Mouse (Mus musculus) frontal cortex, postnatal 36 days (tissue): ENCODE results near the gene Gpr62.
"Not testable (repeated sequence)": the region's sequence is repeated elsewhere in the genome, so short reads cannot be mapped to it uniquely, and the experiment has no call there.

Source experiments
- DNase-seq, 2 experiments: peaks; one replicate each; pipeline ENCODE4 v3.0.0; 2022; ENCODE audit warnings: low spot score in 2 of 2

The Gpr62 gene

DNA sequence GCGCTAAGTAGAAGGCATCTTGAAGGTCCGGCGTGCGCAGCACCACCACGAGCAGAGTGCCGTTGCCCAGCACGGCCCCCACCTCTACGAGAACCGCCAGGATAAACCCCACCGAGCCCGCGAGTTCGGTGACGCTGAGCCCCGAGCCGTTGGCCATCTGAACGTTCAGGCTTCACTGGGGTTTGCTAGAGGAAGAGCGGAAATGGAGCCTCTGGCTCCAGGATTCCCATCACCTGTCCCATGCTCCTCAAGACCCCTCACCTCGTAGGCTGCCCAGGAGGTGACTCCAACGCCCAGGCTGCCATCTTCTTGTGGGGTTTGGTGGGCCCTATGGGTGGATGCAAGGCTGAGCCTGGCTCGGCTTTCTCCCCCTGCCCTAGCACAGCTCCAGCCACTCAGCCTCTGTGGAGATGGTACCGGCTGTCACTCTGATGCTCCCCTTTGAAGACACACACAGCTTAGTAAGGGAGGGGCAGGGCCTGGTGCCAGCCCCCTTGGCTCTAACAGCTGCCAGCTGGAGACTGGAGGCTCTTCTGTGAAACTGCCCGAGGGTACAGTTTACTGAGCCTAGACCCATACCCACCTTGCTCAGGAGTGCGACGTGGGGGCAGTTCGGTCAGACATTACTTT, at the start of gene Gpr62:
TSS of gene Gpr62 (minus strand) at position 368 of the 630 bp plus-strand sequence.
- DNase-seq, result peak; percentile 57 to 58

DNA sequence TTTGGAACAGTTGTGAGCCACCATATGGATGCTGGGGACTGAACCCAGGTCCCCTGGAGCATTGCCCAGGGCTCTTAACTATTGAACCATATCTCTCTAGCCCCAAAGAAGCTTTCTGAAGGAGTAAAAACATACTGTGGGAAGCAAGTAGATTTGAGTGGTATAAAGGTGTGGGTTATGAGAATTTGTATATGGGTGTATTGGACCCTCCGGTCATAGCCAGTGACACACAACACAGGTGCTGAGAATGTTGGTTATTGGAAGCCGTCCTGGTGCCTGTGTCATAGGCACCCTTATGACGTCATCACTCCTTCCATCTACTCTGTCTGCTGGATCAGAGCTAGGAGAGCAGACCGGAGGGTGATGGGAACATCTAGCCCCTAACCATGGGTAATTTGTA, 48.5 kb upstream of the Gpr62 start, which contains the start of gene Iqcf5:
TSS of gene Iqcf5 (plus strand) at position 301 of the 400 bp plus-strand sequence.
- no peak for DNase-seq

DNA sequence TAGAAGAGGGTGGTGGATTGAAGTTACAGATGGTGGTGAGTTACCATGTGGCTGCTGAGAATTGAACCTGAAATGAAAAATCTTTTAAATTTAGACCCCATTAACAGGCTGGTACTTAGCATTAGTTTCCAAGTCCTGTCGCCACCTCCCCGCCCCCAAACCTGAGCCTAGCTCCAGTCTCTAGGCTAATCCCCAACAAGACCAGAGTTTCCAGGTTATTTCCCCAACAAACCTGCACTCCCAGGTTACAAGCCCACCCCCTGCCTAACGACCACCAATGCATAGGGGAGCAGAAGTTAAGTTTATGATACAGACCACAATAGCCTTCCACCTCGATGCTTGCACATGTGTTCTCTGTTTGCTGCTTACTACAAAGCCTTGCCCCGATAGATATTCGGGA, 47.8 kb upstream of the Gpr62 start:
- no peak for DNase-seq

DNA sequence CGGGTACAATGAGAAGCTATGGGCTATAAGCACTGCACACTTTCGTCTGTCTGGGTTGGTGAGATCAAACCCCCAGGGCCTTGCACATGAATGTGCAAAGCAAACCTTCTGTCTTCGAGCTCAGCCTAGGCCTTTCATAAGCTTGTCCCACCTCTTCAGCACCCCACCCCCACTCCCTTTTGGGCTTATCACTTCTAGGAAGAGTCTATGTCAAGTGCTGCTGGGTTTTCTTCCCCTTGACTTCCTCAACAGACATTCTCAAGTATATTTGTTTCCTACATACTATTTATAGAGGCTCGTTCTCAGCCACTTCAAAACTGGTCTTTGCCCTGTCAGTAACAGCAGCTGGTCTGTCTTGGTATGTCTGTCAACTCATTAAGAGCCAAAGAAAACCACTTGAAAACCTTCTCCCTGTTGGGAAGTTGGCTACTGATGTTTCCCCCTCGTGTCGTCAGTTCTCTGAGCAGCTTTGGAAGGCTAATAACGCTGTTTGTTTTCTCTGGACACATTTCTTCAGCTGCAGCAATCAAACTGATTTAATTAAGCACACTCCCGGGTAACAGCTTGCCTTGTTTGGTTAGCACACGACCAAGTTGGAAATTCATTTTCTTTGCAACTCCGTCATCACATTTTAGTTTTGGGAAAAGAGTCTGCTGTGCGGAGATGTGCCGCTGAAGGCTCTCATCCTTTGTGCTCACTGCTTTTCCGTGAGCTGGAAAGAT, 47.2 kb upstream of the Gpr62 start:
- no peak for DNase-seq

DNA sequence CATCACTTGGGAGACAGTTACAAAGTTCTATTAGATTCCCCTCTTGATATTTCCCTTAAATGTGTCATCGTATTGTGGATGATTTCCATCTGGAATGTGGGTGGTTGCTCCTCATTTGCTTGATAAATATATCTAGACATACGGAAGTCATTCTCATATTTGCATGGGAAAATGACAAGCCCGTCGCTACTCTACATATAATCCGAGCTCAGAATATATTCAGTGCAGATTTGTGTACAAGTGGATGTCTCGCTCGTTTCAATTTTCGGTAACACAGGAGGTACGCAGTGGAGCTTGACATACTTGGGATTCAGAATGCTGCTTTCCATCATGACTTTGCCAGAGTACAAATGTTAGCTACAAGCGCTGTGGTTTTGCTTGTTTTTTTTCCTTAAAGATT, 43.6 kb upstream of the Gpr62 start:
- DNase-seq, result peak; percentile 8 to 24

DNA sequence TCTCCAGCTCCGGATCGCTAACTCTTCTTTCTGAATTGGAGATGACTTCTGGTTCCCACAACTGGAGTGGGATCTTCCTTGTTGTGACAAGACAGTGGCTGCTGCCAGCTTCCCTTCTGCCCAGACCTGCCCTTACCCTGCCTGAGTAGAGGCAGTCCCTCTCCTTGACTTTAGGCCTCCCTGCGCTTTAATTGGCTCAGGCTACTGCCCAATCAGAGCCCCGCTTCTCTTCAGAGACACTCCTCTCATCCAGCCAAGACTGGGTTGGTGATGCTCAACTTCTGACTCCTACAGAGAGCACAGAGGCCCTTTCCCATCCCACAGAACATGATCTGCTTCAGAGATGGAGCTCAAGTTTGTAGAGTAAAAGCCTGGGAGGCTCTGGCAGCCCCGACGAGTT, 38.5 kb upstream of the Gpr62 start:
- no peak for DNase-seq

DNA sequence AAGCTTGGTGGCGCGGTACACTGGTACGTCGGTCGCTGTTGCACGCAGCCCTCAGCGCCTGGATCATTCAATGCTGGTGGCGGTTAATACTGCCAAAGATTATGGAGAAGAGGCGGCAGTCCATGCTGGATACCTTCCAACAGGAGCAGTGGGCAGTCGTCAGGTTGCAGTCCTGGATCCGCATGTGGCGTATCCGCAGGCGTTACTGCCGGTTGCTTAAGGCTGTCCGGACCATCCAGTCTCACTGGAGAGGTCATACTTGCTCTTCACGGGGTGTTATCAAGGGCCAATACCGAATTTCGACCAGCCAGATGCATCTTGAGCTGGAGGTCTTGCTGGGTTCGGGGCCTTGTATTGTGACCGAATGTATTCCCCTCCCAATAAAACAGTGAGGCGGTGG, 36.1 kb upstream of the Gpr62 start:
- DNase-seq, result no peak

DNA sequence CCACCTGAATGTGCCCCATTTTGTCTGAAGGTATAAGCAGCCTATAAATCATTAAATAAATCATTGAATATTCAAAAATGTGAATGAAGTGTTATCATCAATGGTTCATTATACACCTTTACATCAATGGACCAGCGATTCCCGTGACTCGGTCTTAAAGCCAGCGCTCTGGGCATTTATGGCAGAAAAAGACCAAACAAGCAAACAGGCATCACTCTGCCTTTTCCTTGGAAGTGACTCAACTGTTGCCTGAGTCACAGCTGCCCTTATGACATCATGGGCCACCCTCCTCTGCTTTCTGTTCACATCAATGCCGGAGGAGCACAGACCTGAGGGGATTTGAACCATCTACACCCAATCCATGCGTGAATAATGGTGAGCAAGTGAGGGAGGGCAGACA, 33.9 kb upstream of the Gpr62 start, which contains the start of gene Iqcf1:
TSS of gene Iqcf1 (plus strand) at position 301 of the 400 bp plus-strand sequence.
- DNase-seq, result no peak

DNA sequence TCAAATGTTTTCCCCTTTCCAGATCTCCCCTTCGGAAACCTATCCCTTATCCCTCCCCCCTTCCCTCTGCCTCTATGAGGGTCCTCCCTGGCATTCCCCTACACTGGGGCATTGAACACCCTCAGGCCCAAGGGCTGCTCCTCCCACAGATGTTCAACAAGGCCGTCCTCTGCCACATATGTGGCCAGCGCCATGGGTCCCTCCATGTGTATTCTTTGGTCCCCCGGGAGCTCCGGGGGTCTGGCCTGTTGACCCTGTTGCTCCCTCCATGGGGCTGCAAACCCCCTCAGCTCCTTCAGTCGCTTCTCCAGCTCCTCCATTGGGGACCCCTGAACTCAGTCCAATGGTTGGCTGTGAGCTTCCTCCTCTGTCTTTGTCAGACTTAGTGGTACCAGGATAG, 21.9 kb upstream of the Gpr62 start:
- not testable (repeated sequence) for DNase-seq

DNA sequence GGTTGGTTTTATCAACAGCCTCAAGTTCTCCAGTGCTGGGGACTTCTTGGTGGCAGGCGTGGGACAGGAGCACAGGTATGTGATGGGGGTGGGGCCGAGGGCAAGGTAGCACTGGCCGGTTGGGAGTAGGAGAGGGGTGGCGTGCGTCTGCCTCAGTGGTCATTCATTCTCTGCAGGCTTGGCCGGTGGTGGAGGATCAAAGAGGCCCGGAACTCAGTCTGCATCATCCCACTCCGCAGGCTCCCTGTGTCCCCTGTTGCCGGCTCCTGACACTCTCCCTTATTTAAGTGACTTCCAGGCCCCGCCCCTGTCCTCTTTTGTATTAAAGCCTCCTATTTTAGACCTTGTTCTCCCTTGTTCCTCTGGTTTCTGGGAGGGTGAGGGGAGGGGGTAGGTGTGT, 19.3 kb upstream of the Gpr62 start:
- DNase-seq, result no peak

DNA sequence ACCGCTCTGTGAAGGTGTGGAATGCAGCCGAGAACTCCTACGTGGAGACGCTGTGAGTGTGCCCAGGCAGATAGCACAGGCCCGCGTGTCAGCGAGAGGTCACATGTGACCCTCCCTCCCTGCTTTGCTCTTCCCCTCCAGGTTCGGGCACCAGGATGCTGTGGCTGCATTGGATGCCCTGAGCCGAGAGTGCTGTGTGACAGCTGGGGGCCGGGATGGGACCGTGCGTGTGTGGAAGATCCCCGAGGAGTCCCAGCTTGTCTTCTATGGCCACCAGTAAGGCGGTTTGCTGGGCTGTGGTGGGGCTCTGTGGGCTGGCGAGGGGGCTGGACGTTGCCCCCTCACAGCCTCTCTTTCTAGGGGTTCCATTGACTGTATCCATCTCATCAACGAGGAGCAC, 17.9 kb upstream of the Gpr62 start:
- no peak for DNase-seq

DNA sequence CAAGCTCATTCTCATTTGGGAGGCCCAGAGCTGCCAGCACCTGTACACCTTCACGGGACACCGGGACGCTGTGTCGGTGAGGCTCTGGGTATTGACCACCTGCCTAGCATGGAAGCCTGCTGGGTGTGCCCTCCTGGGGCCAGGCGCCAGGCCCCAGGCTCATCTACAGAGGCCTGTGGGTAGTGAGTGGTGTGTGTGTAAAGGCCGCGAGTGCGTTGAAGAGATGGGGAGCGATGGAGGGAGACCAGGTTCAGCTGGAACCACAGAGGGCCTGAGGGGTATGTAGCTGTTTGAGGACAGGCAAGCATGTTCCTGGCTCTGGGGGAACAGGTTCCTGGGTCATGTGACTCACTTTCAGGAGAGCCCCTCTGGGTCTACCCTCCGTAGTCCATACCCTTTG, 17.4 kb upstream of the Gpr62 start:
- no peak for DNase-seq

DNA sequence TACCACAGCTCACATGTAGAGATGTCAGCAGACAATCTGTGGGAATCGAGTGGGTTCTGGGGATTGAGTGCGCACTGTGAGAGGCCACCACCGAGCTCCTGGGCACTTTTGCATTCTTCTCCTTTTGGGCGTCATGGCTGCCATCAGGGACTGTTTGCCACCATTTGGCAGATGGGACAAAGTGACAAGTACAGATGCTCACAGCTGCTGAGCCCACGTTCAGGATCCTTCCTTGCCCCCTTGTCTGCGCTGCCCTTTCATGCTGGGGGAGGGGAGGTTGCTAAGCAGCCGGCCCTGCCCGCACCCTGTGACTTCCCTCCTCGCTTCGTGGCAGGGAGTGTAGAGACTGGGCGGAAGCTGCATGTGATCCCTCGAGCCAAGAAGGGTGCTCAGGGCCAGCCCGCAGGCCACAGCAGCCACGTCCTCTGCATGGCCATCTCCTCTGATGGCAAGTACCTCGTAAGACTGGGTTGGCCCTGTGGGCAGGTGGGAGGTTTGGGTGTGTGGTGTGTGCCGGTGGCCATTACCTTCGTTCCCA, 16.9 kb upstream of the Gpr62 start:
- no peak for DNase-seq

DNA sequence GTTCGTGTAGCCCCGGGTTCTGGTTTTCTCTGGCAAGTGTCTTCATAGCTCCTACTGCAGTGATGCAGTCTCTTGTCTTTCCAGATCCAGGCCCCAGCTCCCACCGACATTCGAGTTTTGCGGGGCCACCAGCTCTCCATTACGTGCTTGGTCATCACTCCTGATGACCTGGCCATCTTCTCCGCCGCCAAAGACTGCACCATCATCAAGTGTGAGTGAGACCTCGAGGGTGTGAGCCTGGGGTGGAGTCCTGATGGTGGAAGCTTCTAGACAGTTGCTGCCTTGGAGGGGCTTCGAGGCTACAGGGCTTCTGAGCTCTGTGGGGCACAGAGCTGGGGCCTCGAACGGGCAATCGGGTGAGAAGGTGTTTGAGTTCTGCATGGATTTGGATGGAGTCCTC, 15.9 kb upstream of the Gpr62 start:
- no peak for DNase-seq

DNA sequence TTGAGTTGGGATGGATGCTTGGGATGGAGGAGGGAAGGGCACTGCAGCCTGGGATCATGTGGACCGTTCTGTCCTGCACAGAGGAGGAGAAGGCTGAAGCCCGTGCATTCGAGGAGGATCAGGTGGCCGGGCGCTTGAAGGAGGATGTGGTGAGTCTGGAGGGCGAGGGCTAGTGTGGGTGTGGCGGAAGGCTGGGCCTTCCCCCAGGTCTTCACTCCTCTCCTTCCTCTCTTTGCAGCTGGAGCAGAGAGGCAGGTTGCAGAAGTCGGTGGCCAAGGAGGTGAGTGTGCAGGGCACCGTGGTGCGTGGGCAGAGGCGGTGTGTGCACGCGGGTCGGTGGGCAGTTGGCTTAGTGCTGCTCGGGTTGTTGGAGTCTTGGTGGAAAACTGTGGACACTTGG, 15.3 kb upstream of the Gpr62 start:
- DNase-seq, result no peak

DNA sequence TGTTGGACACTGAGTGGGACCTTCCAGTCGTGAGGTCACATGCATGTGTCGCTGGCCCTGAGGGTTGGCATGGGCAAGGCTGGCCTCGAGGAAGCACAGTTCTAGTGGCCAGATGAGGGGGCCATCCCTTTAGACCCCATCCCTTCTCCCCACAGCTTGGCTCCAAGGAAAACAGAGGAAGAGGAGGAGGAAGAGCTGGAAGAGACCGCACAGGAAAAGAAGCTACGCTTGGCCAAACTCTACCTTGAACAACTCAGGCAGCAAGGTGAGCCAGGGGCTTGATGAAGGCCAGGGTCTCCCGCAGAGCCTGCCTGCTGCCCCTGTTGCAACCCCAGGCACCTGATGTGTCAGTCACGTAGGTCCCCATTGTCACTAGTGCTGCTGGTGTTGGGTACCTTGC, 14.8 kb upstream of the Gpr62 start:
- DNase-seq, result no peak

DNA sequence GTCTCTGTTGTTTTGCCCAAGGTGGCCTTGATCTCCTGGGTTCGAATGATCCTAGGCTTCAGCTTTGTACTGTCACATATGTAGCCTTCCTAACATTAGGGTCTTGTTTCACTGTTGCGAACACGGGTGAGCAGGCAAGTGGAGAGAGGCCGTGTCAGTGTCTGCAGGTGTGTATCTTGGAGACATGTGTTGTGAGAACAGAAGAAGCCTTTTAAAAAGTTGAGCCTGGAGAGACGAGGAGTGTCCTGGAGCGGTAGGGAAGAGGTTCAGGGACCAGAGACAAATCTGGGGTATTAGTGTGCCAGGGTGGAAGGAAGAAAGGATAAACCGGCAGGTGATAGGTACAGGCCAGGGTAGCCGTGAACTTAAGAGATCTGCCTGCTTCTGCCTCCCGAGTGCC, 12.4 kb upstream of the Gpr62 start:
- no peak for DNase-seq

DNA sequence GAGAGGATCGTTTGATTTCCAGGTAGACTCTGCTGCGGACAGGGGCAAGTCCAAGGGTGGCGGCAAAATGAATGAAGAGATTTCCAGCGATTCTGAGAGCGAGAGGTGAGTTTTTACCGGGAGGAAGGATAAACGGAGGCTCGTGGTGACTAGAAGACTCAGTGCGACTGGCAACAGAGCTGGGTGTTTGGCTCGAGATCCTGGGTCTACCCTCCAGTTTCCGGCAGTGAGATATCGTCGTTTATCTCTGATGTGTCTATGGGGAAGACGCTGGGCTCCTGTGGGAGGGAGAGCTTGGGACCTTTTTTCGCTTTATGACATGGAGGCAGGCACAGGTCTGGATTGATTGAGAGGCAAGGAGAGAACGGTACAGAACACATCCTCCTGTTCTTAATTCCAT, 11.9 kb upstream of the Gpr62 start:
- DNase-seq, result peak in 1 of 2 experiments; percentile 0

DNA sequence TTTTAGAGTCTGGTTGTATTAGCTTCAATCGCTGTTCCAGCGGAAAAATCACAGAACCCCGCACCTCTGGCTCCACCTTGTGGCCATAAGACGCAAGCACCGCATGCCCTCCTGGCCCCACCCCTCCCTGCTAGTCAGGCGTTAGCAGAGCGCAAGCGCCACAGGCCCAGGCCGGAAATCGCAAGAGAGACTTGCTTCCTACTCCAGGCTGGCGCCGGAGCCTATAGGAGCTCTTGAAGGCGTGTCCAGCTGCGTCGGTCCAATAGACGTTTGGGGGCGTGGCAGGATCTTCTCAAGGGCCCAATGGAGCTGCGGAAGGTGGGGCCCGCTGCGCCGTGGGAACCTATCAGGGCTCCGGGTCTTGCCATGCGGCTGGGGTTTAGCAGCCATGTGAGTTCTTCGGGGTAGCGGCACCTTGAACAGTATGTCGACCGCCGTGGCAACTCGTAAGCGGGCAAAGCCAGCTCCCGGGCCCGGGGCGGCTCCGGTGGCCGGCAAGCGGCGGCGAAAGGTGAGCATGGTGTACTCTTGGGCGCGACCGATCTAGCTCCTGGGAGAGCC, 11.3 kb upstream of the Gpr62 start, which contains the start of gene Parp3:
TSS of gene Parp3 (minus strand) at position 26 of the 561 bp plus-strand sequence.
- DNase-seq, result peak; percentile 100

DNA sequence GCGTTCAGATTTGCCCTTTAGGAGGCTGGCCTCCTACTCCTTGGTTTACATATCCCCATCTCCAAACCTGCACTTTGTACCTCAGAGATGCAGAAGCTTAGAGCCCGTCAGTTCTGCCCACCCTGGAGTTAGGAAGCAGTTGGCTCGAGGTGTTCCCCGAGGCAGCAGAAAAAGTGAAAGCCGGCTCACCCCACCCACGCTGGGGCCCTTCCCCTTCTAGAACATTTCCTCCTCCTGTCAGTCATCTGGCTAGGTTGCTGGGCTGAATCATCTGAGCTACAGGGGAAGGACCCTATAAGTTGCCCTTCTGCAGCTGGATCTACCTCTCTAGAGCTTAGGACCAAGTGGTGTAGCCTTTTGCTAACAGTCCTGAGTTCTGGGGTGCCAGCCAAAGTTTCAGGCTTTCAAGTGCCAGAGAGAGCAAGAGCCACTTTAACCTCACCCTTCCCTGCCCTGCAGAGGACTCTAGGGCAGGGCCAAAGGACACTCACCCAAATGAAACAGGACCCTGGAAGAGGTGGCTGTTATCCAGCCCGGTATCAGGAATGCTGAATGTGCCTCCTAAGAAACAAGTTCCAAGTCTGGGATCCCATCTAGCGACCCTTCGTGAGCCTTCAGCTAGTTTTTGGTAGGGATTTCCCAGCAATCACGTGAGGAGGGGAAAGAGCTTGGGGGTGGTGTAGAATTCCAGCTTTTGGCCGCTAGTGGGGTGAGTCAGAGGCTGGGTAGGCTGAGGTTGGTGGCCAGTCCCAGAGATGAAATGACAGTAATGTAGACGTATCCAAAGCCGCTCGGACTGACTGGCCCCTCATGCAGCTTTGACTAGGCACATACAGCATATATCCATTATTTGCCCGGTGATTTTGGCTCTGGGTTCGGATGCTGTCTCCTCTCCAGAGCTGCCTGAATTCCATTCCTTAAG, 10.5 kb upstream of the Gpr62 start:
- peak in 1 of 2 experiments; percentile 25 for DNase-seq

DNA sequence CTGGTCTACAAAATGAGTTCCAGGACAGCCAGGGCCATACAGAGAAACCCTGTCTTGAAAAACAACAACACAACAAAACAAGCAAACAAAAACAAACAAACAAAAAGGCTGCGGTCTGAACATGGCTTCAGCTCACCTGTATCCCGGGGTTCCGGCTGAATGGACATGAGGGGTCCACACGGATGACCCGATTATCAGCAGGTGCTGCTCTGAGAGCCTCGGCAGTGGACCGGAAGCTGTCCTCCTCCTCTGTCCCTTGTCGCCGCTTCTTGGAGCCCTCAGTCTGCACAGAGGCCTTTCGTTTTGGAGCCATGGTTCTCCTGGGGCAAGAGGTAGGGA, 9.9 kb upstream of the Gpr62 start, which contains the start of gene Rrp9:
TSS of gene Rrp9 (plus strand) at position 301 of the 339 bp plus-strand sequence.
- peak in 1 of 2 experiments; percentile 3 for DNase-seq

DNA sequence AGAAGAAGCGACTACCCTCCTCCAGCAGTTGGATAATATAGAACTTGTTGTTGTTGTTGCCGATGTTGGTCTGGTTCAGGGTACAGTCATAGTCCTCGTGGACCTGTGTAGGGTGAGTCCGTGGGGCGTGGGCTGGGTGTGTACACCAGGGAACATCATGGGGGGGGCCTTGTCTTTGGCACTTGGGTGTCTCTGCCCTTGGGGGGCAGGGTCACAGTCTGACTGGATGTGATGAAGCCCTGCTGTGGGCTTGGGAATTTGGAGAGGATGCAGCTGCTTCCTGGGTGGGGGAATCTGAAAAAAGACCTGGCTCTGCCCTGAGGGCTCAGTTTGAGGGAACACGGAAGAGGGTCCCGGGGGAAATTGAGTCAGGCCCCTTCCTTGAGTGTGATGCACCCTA, 9.3 kb upstream of the Gpr62 start:
- peak in 1 of 2 experiments; percentile 1 for DNase-seq
